Mouse (Mus musculus): ENCODE results near the gene Grm8.

DNA sequence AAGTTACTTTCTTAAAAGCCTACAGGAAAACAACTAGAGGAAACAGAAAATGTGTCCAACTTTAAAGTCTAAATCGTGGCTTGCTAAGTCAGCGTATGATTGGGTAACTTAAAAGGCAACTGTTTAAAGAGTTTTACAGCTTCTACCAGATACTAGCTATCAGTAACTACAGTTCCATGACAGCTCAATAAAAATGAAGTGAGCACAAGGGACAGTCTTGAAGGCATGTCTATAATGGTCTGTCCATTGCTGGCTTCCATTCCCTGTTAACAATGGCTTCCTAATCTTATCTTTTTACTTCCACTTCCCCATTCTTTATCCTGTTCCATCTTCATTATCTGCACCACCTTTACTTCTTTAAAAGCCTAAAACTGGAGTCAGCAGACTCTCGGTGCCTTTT lies 353.6 kb downstream of the Grm8 start:
- TF ChIP-seq CTCF (IDR thresholded peaks at IDR 0.05; ENCODE audit: low read depth, low read length) = no peak
- no peak for TF ChIP-seq GATA1 (IDR thresholded peaks at IDR 0.05; ENCODE audit: borderline replicate concordance, low read length)
- no peak for TF ChIP-seq TAL1 (conservative IDR thresholded peaks at IDR 0.05; ENCODE audit: low read depth, low read length)
- no peak for TF ChIP-seq POLR2AphosphoS5 (IDR thresholded peaks at IDR 0.05; ENCODE audit: insufficient replicate concordance, low read depth, low read length)
